Mouse (Mus musculus): ENCODE results near the gene I830077J02Rik.
A peak's percentile ranks its signal among the peaks of the same experiment; 100 is the strongest.

The I830077J02Rik gene

GRCm38 (mm10) chr3:105893941-105894391 is 38.5 kb downstream of the I830077J02Rik start:
- no peak for DNase-seq (ENCODE audit: low spot score in 2 of 2)

GRCm38 (mm10) chr3:105892572-105893495 is 39.6 kb downstream of the I830077J02Rik start:
- DNase-seq (ENCODE audit: low spot score in 2 of 2), result no peak

GRCm38 (mm10) chr3:105891760-105892571 is 40.5 kb downstream of the I830077J02Rik start:
- DNase-seq (ENCODE audit: low spot score in 2 of 2), result peak in 1 of 2 experiments; percentile 28

GRCm38 (mm10) chr3:105891141-105891540 is 41.3 kb downstream of the I830077J02Rik start:
- no peak for DNase-seq (ENCODE audit: low spot score in 2 of 2)

- DNase-seq (ENCODE audit: low spot score in 2 of 2), result no peak
Observed at GRCm38 (mm10) chr3:105890220-105890619, 42.2 kb downstream of the I830077J02Rik start.

- DNase-seq (ENCODE audit: low spot score in 2 of 2), result no peak
Observed at GRCm38 (mm10) chr3:105888961-105889360, 43.5 kb downstream of the I830077J02Rik start.

- DNase-seq (ENCODE audit: low spot score in 2 of 2), result no peak
Observed at GRCm38 (mm10) chr3:105883111-105883510, 49.4 kb downstream of the I830077J02Rik start.

GRCm38 (mm10) chr3:105882105-105882504 is 50.4 kb downstream of the I830077J02Rik start:
- no peak for DNase-seq (ENCODE audit: low spot score in 2 of 2)

- no peak for DNase-seq (ENCODE audit: low spot score in 2 of 2)
Observed at GRCm38 (mm10) chr3:105880419-105880818, 52.0 kb downstream of the I830077J02Rik start.

- DNase-seq (ENCODE audit: low spot score in 2 of 2), result no peak
Observed at GRCm38 (mm10) chr3:105878751-105879150, 53.7 kb downstream of the I830077J02Rik start.

- no peak for DNase-seq (ENCODE audit: low spot score in 2 of 2)
Observed at GRCm38 (mm10) chr3:105877919-105878318, 54.5 kb downstream of the I830077J02Rik start.

- DNase-seq (ENCODE audit: low spot score in 2 of 2), result no peak
Observed at GRCm38 (mm10) chr3:105877252-105877803, 55.1 kb downstream of the I830077J02Rik start.

- no peak for DNase-seq (ENCODE audit: low spot score in 2 of 2)
Observed at GRCm38 (mm10) chr3:105876022-105876421, 56.4 kb downstream of the I830077J02Rik start.
